In genomic region chr3:156559441-156559825, GRCm38 (mm10) we compare ENCODE assay signal across 8 mouse cellular contexts. TPM values are rescaled to one million over a fixed set of nuclear protein-coding genes. Genes with fewer than 3 reads are reported as not detected.
A peak's percentile ranks its signal among the peaks of the same experiment; 100 is the strongest.
DNase-seq lines count a peak whose midpoint lies in the region; ATAC-seq lines count a peak whose summit lies in the region.

No protein-coding gene starts in this region.

- no peaks in the 10 kb centered on the region for H3K9me3 ChIP-seq in forebrain, embryonic 13.5 days (replicated peaks)
- H3K9me3 ChIP-seq in midbrain, embryonic 14.5 days (ENCODE audit: control insufficient read depth, low read length) = no peaks in the 10 kb centered on the region

- intact Hi-C loops in heart, postnatal 25 days (cut with DNase I) = no loop called here

- H3K4me2 ChIP-seq in forebrain, embryonic 13.5 days = peak overlapping the region; percentile 90
- H3K4me2 ChIP-seq in midbrain, embryonic 14.5 days (ENCODE audit: low read length) = peak overlapping the region; percentile 86

- peak overlapping the region; percentile 72 for H3K4me3 ChIP-seq in forebrain, embryonic 13.5 days
- H3K4me3 ChIP-seq in midbrain, embryonic 14.5 days (replicated peaks; ENCODE audit: low read depth, low read length) = peak overlapping the region; percentile 69

- H3K9ac ChIP-seq in forebrain, embryonic 13.5 days = peak overlapping the region; percentile 48
- peak overlapping the region; percentile 65 for H3K9ac ChIP-seq in midbrain, embryonic 14.5 days (replicated peaks; ENCODE audit: low read length)

- peak overlapping the region; percentile 53 for H3K27ac ChIP-seq in forebrain, embryonic 13.5 days
- peak overlapping the region; percentile 96 for H3K27ac ChIP-seq in midbrain, embryonic 14.5 days (replicated peaks; ENCODE audit: low read depth, low read length)

- 3% methylated on average over 8 of the region's 8 CpGs for WGBS in forebrain, embryonic 13.5 days
- WGBS in midbrain, embryonic 14.5 days = 5% methylated on average over 8 of the region's 8 CpGs

- no peaks in the 10 kb centered on the region for H3K36me3 ChIP-seq in forebrain, embryonic 13.5 days (ENCODE audit: poor library complexity, severe bottlenecking)
- H3K36me3 ChIP-seq in midbrain, embryonic 14.5 days (ENCODE audit: control insufficient read depth, insufficient read depth, low read length) = 0 out of 2 replicates have a peak, but pooled peaks cover 4% of the 10 kb centered on the region

- no peak for ATAC-seq in frontal cortex, adult (ENCODE audit: low TSS enrichment)
- ATAC-seq in forebrain, embryonic 13.5 days = no peak
- ATAC-seq in midbrain, embryonic 14.5 days (ENCODE audit: low FRiP score, low TSS enrichment) = no peak

- peaks cover 25% of the 10 kb centered on the region for H3K4me1 ChIP-seq in forebrain, embryonic 13.5 days
- H3K4me1 ChIP-seq in midbrain, embryonic 14.5 days (ENCODE audit: control insufficient read depth, insufficient read depth, low read length) = peaks cover 13% of the 10 kb centered on the region; the same call in 1 of the 2 replicates

- H3K27me3 ChIP-seq in forebrain, embryonic 13.5 days = no peaks in the 10 kb centered on the region
- no peaks in the 10 kb centered on the region for H3K27me3 ChIP-seq in midbrain, embryonic 14.5 days (ENCODE audit: control insufficient read depth, insufficient read depth, low read length)

- DNase-seq in frontal cortex, adult 2 months (ENCODE audit: extremely low spot score in 1 of 2, low spot score in 1 of 2) = peak; percentile 24 to 62
- DNase-seq in Muller cell, postnatal 12 days (ENCODE audit: inconsistent ontology term) = peak; percentile 59
- DNase-seq in midbrain, embryonic 14.5 days = peak; percentile 84
- DNase-seq in thymus, postnatal 0 days (ENCODE audit: low spot score) = no peak
- no peak for DNase-seq in heart, postnatal 25 days (ENCODE audit: low spot score)
- no peak for DNase-seq in heart, adult 9 months (ENCODE audit: low spot score in 2 of 2)

RNA-seq across cellular contexts. Expression of gene Negr1, which starts 2.2 kb away (rescaled TPM):
- 84.3 and 94.2 TPM in 2 replicates for polyA plus RNA-seq in frontal cortex, adult 2 months (2012; rRNA removed)
- 22.5 and 26.6 TPM in 2 replicates for polyA plus RNA-seq in forebrain, embryonic 13.5 days (2015; fragmentation: Nextera tagmentation; extraction: Ambion mirVana)
- 61.9 and 65.1 TPM in 2 replicates for polyA plus RNA-seq in midbrain, embryonic 14.5 days (2014; fragmentation: Nextera tagmentation; extraction: Ambion mirVana)
- 0.26 TPM in 1 of 2 replicates, not detected in the other for polyA plus RNA-seq in thymus, postnatal 0 days (2015; fragmentation: Nextera tagmentation; extraction: Ambion mirVana)
- 1 to 10 TPM in 1 of 2 experiments, under 1 TPM in 1; 0.75 to 1.0 TPM for total RNA-seq in heart, postnatal 25 days (2021)

Comparison
In these comparisons a context has a peak if more than half of its experiments do, and no peak if none do; other contexts are left out.
1. DNase-seq: peak in frontal cortex, adult 2 months (2 of 2), Muller cell, postnatal 12 days (single experiment) and midbrain, embryonic 14.5 days (single experiment); none in thymus, postnatal 0 days (single experiment), heart, postnatal 25 days (single experiment) and heart, adult 9 months (0 of 2).
2. RNA of gene Negr1, which starts 2.2 kb away (polyA plus RNA-seq): 84.3 to 94.2 TPM in frontal cortex, adult 2 months, 61.9 to 65.1 TPM in midbrain, embryonic 14.5 days and 22.5 to 26.6 TPM in forebrain, embryonic 13.5 days; 0.26 TPM in thymus, postnatal 0 days; every median in the first group is over 10 times any median in the second.